ENCODE assay signal across 8 mouse cellular contexts in the genomic region with DNA sequence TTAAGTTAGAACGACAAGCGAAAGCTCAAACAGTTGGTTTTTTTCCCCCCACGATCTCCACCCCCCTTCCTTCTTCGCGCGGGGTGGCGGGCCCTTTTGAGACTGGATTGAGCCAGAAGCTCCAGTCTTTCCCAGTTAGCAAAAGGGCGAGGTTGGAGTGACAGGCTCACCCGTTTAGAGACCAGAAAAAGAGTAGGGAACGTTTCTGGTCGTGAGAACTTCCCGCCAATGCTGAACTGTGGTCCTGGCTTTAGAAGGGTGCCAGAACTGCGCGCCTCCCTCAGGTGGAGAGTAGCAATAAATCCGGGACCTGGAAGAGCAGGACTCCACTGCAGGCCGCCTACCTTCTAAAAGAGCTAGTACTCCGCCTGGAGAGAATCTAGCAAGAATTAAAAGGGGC. TPM values are rescaled to one million over a fixed set of nuclear protein-coding genes. Genes with fewer than 3 reads are reported as not detected.
DNase-seq lines count a peak whose midpoint lies in the region; ATAC-seq and TF ChIP-seq lines count a peak whose summit lies in the region.

No protein-coding gene starts in this region.

- no peaks in the 10 kb centered on the region for H3K27me3 ChIP-seq in forebrain, postnatal 0 days (ENCODE audit: insufficient read depth, low read length)
- H3K27me3 ChIP-seq in intestine, embryonic 14.5 days (replicated peaks; ENCODE audit: control insufficient read depth, insufficient read depth, low read length) = no peaks in the 10 kb centered on the region
- no peaks in the 10 kb centered on the region for H3K27me3 ChIP-seq in limb, embryonic 10.5 days (ENCODE audit: low read depth, poor library complexity, severe bottlenecking)
- no peaks in the 10 kb centered on the region for H3K27me3 ChIP-seq in stomach, embryonic 15.5 days (replicated peaks)

- peak overlapping the region; percentile 30; the same call in 1 of the 2 replicates for H3K27ac ChIP-seq in forebrain, postnatal 0 days (ENCODE audit: low read depth, low read length)
- peak overlapping the region; percentile 75 for H3K27ac ChIP-seq in intestine, embryonic 14.5 days (ENCODE audit: low read depth)
- H3K27ac ChIP-seq in limb, embryonic 10.5 days = peak overlapping the region; percentile 76
- peak overlapping the region; percentile 83 for H3K27ac ChIP-seq in stomach, embryonic 15.5 days

- H3K9me3 ChIP-seq in forebrain, postnatal 0 days (ENCODE audit: low read length) = no peaks in the 10 kb centered on the region
- H3K9me3 ChIP-seq in intestine, embryonic 14.5 days (ENCODE audit: control insufficient read depth, low read length) = no peaks in the 10 kb centered on the region
- no peaks in the 10 kb centered on the region for H3K9me3 ChIP-seq in limb, embryonic 10.5 days (replicated peaks)
- no peaks in the 10 kb centered on the region for H3K9me3 ChIP-seq in stomach, embryonic 15.5 days

- H3K4me3 ChIP-seq in forebrain, postnatal 0 days (ENCODE audit: low read depth, low read length) = peak overlapping the region; percentile 48
- H3K4me3 ChIP-seq in intestine, embryonic 14.5 days (ENCODE audit: low read depth, low read length) = peak overlapping the region; percentile 47
- H3K4me3 ChIP-seq in limb, embryonic 10.5 days = peak overlapping the region; percentile 53
- peak overlapping the region; percentile 49 for H3K4me3 ChIP-seq in stomach, embryonic 15.5 days (replicated peaks)

- H3K4me2 ChIP-seq in forebrain, postnatal 0 days (ENCODE audit: low read depth) = peak overlapping the region; percentile 51
- H3K4me2 ChIP-seq in intestine, embryonic 14.5 days (ENCODE audit: low read length) = peak overlapping the region; percentile 47
- H3K4me2 ChIP-seq in stomach, embryonic 15.5 days = peak overlapping the region; percentile 50

- ATAC-seq in forebrain, postnatal 0 days = peak; percentile 62
- ATAC-seq in intestine, embryonic 14.5 days (replicated peaks; ENCODE audit: low FRiP score, low TSS enrichment, low read depth) = peak; percentile 75
- peak; percentile 69 for ATAC-seq in megakaryocyte-erythroid progenitor cell, adult 5-6 weeks (replicated peaks; ENCODE audit: low FRiP score, low TSS enrichment, poor library complexity, severe bottlenecking)
- ATAC-seq in stomach, embryonic 15.5 days (ENCODE audit: insufficient read depth, low FRiP score, low read depth) = peak; percentile 77

- TF ChIP-seq CTCF in forebrain, postnatal 0 days (IDR thresholded peaks at IDR 0.05; ENCODE audit: low read depth) = no peak

- no peaks in the 10 kb centered on the region for H3K36me3 ChIP-seq in forebrain, postnatal 0 days (ENCODE audit: insufficient read depth)
- no peaks in the 10 kb centered on the region for H3K36me3 ChIP-seq in intestine, embryonic 14.5 days (ENCODE audit: control insufficient read depth, insufficient read depth, low read length)
- H3K36me3 ChIP-seq in limb, embryonic 10.5 days = no peaks in the 10 kb centered on the region
- no peaks in the 10 kb centered on the region for H3K36me3 ChIP-seq in stomach, embryonic 15.5 days

- 22% methylated on average over 17 of the region's 17 CpGs for WGBS in forebrain, postnatal 0 days
- WGBS in intestine, embryonic 14.5 days = 8% methylated on average over 17 of the region's 17 CpGs
- WGBS in limb, embryonic 10.5 days = 7% methylated on average over 17 of the region's 17 CpGs
- 18% methylated on average over 17 of the region's 17 CpGs for WGBS in stomach, embryonic 15.5 days

- H3K9ac ChIP-seq in forebrain, postnatal 0 days = peak overlapping the region; percentile 33; the same call in 1 of the 2 replicates
- peak overlapping the region; percentile 43 for H3K9ac ChIP-seq in intestine, embryonic 14.5 days (ENCODE audit: low read length)
- 0 out of 2 replicates have a peak overlapping the region, but pooled peaks have one; percentile 12 for H3K9ac ChIP-seq in stomach, embryonic 15.5 days

- H3K4me1 ChIP-seq in forebrain, postnatal 0 days (ENCODE audit: insufficient read depth) = no peaks in the 10 kb centered on the region
- no peaks in the 10 kb centered on the region for H3K4me1 ChIP-seq in intestine, embryonic 14.5 days (replicated peaks; ENCODE audit: control insufficient read depth, insufficient read depth, low read length)
- no peaks in the 10 kb centered on the region for H3K4me1 ChIP-seq in limb, embryonic 10.5 days
- H3K4me1 ChIP-seq in stomach, embryonic 15.5 days = no peaks in the 10 kb centered on the region

- peak; percentile 15 for DNase-seq in gastrocnemius, postnatal 10 days
- DNase-seq in gastrocnemius, postnatal 25 days = no peak
- peak; percentile 32 for DNase-seq in cerebellum, adult 8-10 months
- no peak for DNase-seq in forebrain, postnatal 0 days
- DNase-seq in intestine, embryonic 14.5 days (ENCODE audit: low spot score) = no peak
- DNase-seq in limb, embryonic 10.5 days (ENCODE audit: low spot score) = no peak

RNA-seq across cellular contexts. Expression of gene Hmgn5, which starts 0.5 kb away (rescaled TPM):
- 1 to 10 TPM; 2.9 to 3.8 TPM for total RNA-seq in gastrocnemius, postnatal 10 days (2021)
- 1 to 10 TPM; 5.9 to 6.7 TPM for total RNA-seq in gastrocnemius, postnatal 25 days (2021)
- total RNA-seq in forebrain, postnatal 0 days (2014; rRNA removed) = 0.46 and 1.2 TPM in 2 replicates
- 11.1 and 12.3 TPM in 2 replicates for polyA plus RNA-seq in forebrain, postnatal 0 days (2015; fragmentation: Nextera tagmentation; extraction: Ambion mirVana)
- 19.4 and 21.3 TPM in 2 replicates for polyA plus RNA-seq in intestine, embryonic 14.5 days (2014; fragmentation: Nextera tagmentation; extraction: Ambion mirVana)
- 16.8 and 19.7 TPM in 2 replicates for polyA plus RNA-seq in limb, embryonic 10.5 days (2016; fragmentation: Nextera tagmentation; extraction: Ambion mirVana)
- total RNA-seq in megakaryocyte-erythroid progenitor cell, adult 5-6 weeks (2014; fragmentation: Nextera tagmentation) = 81.0 and 104 TPM in 2 replicates
- total RNA-seq in megakaryocyte-erythroid progenitor cell, adult 5-6 weeks (2017) = 94.9 and 102 TPM in 2 replicates
- polyA plus RNA-seq in stomach, embryonic 15.5 days (2015; fragmentation: Nextera tagmentation; extraction: Ambion mirVana) = 27.2 and 28.6 TPM in 2 replicates

Comparison
In these comparisons a context has a peak if more than half of its experiments do, and no peak if none do; other contexts are left out.
1. DNase-seq: peak in gastrocnemius, postnatal 10 days (single experiment) and cerebellum, adult 8-10 months (single experiment); none in gastrocnemius, postnatal 25 days (single experiment), forebrain, postnatal 0 days (single experiment), intestine, embryonic 14.5 days (single experiment) and limb, embryonic 10.5 days (single experiment).
2. H3K27ac ChIP-seq: peak in every context shown above with its lines; median percentile 83 in stomach, embryonic 15.5 days; 76 in limb, embryonic 10.5 days; 75 in intestine, embryonic 14.5 days; 30 in forebrain, postnatal 0 days.
3. RNA of gene Hmgn5, which starts 0.5 kb away (total RNA-seq): 81.0 to 104 TPM in megakaryocyte-erythroid progenitor cell, adult 5-6 weeks; 5.9 to 6.7 TPM in gastrocnemius, postnatal 25 days, 2.9 to 3.8 TPM in gastrocnemius, postnatal 10 days and 0.46 to 1.2 TPM in forebrain, postnatal 0 days; every median in the first group is over 10 times any median in the second.
4. Peak in every context shown above with its lines, with median percentiles within 50 percentile points of each other: ATAC-seq, H3K4me2 ChIP-seq, H3K4me3 ChIP-seq and H3K9ac ChIP-seq.